Mouse (Mus musculus): ENCODE measurements at regions not wholly inside any gene's neighbourhood (a gene's known extent, or its start where the extent isn't known, plus 50 kb on each side); places are given as distances from the start of the nearest gene placed in this dataset.

- Histone ChIP-seq H3K4me1 (no peaks in the 10 kb centered on the region), H3K27me3 (no peaks in the 10 kb centered on the region), H3K27ac (no peak overlapping the region), H3K9me3 (no peaks in the 10 kb centered on the region), H3K4me2 (no peak overlapping the region), H3K4me3 (no peak overlapping the region), H3K36me3 (no peaks in the 10 kb centered on the region), H3K9ac (no peak overlapping the region)
- no peak for ATAC-seq (ENCODE audit: insufficient number of reproducible peaks, low FRiP score, low TSS enrichment, low read depth)
- WGBS = 83% methylated on average over 9 of the region's 9 CpGs
Observed at GRCm38 (mm10) chr9:118204456-118204855, 54.5 kb upstream of the Cmc1 start.

- no peak for ATAC-seq (ENCODE audit: insufficient number of reproducible peaks, low FRiP score, low TSS enrichment, low read depth)
- Histone ChIP-seq H3K27ac (no peak overlapping the region), H3K4me3 (no peak overlapping the region), H3K36me3 (no peaks in the 10 kb centered on the region), H3K4me2 (no peak overlapping the region), H3K27me3 (no peaks in the 10 kb centered on the region), H3K9ac (no peak overlapping the region), H3K4me1 (no peaks in the 10 kb centered on the region), H3K9me3 (no peaks in the 10 kb centered on the region)
- 89% methylated on average over 7 of the region's 7 CpGs for WGBS
Observed at GRCm38 (mm10) chr9:118206483-118206882, 56.5 kb upstream of the Cmc1 start.

GRCm38 (mm10) chr9:118219696-118220095, 69.7 kb upstream of the Cmc1 start:
- Histone ChIP-seq H3K27ac (no peak overlapping the region), H3K4me2 (no peak overlapping the region), H3K9me3 (no peaks in the 10 kb centered on the region), H3K4me3 (no peak overlapping the region), H3K9ac (no peak overlapping the region), H3K27me3 (no peaks in the 10 kb centered on the region), H3K4me1 (0 out of 2 replicates have a peak, but pooled peaks cover 3% of the 10 kb centered on the region), H3K36me3 (no peaks in the 10 kb centered on the region)
- ATAC-seq (ENCODE audit: insufficient number of reproducible peaks, low FRiP score, low TSS enrichment, low read depth) = no peak
- 89% methylated on average over 5 of the region's 5 CpGs for WGBS

GRCm38 (mm10) chr9:118221186-118221585, 71.2 kb upstream of the Cmc1 start:
- H3K36me3 ChIP-seq = no peaks in the 10 kb centered on the region

GRCm38 (mm10) chr9:118227401-118228061, 77.6 kb upstream of the Cmc1 start:
- H3K27me3 ChIP-seq = no peaks in the 10 kb centered on the region
- H3K36me3 ChIP-seq = no peaks in the 10 kb centered on the region
- H3K4me3 ChIP-seq = no peak overlapping the region
- H3K9ac ChIP-seq = no peak overlapping the region
- H3K4me1 ChIP-seq = no peaks in the 10 kb centered on the region
- no peaks in the 10 kb centered on the region for H3K9me3 ChIP-seq
- H3K27ac ChIP-seq = no peak overlapping the region
- no peak for ATAC-seq (ENCODE audit: insufficient number of reproducible peaks, low FRiP score, low TSS enrichment, low read depth)
- 58% methylated on average over 23 of the region's 23 CpGs for WGBS
- H3K4me2 ChIP-seq = no peak overlapping the region

More at GRCm38 (mm10) chr9:118221186-118221585, 71.2 kb upstream of the Cmc1 start:
- Histone ChIP-seq H3K4me2 (no peak overlapping the region), H3K4me3 (no peak overlapping the region), H3K27ac (no peak overlapping the region), H3K9ac (no peak overlapping the region), H3K9me3 (no peaks in the 10 kb centered on the region), H3K27me3 (no peaks in the 10 kb centered on the region), H3K4me1 (0 out of 2 replicates have a peak, but pooled peaks cover 3% of the 10 kb centered on the region)
- WGBS = 84% methylated on average over 14 of the region's 14 CpGs
- ATAC-seq (ENCODE audit: insufficient number of reproducible peaks, low FRiP score, low TSS enrichment, low read depth) = no peak

- WGBS = 61% methylated on average over 19 of the region's 19 CpGs
- no peak overlapping the region for H3K9ac ChIP-seq
- no peak for ATAC-seq (ENCODE audit: insufficient number of reproducible peaks, low FRiP score, low TSS enrichment, low read depth)
- H3K4me2 ChIP-seq = no peak overlapping the region
- no peak overlapping the region for H3K27ac ChIP-seq
- H3K9me3 ChIP-seq = no peaks in the 10 kb centered on the region
- H3K36me3 ChIP-seq = no peaks in the 10 kb centered on the region
- no peak overlapping the region for H3K4me3 ChIP-seq
- no peaks in the 10 kb centered on the region for H3K27me3 ChIP-seq
- no peaks in the 10 kb centered on the region for H3K4me1 ChIP-seq
Observed at GRCm38 (mm10) chr9:118228691-118229427, 78.9 kb upstream of the Cmc1 start.

- Histone ChIP-seq H3K4me3 (no peak overlapping the region), H3K36me3 (no peaks in the 10 kb centered on the region), H3K9me3 (no peaks in the 10 kb centered on the region), H3K9ac (no peak overlapping the region), H3K4me2 (no peak overlapping the region), H3K27me3 (no peaks in the 10 kb centered on the region), H3K27ac (no peak overlapping the region), H3K4me1 (peaks cover 4% of the 10 kb centered on the region; the same call in 1 of the 2 replicates)
- ATAC-seq (ENCODE audit: insufficient number of reproducible peaks, low FRiP score, low TSS enrichment, low read depth) = no peak
- WGBS = 43% methylated on average over 4 of the region's 4 CpGs
Observed at GRCm38 (mm10) chr9:118240711-118241110, 90.7 kb upstream of the Cmc1 start.

GRCm38 (mm10) chr9:118246820-118247628, 97.0 kb upstream of the Cmc1 start:
- no peak for ATAC-seq (ENCODE audit: insufficient number of reproducible peaks, low FRiP score, low TSS enrichment, low read depth)
- H3K36me3 ChIP-seq = no peaks in the 10 kb centered on the region
- no peak overlapping the region for H3K4me2 ChIP-seq
- no peaks in the 10 kb centered on the region for H3K9me3 ChIP-seq
- H3K9ac ChIP-seq = no peak overlapping the region
- H3K27me3 ChIP-seq = no peaks in the 10 kb centered on the region
- no peak overlapping the region for H3K27ac ChIP-seq
- H3K4me3 ChIP-seq = no peak overlapping the region
- peaks cover 4% of the 10 kb centered on the region; the same call in 1 of the 2 replicates for H3K4me1 ChIP-seq
- WGBS = 32% methylated on average over 15 of the region's 15 CpGs

GRCm38 (mm10) chr9:118253829-118254228, 103.9 kb upstream of the Cmc1 start:
- no peak overlapping the region for H3K4me3 ChIP-seq
- H3K27ac ChIP-seq = no peak overlapping the region
- no peak for ATAC-seq (ENCODE audit: insufficient number of reproducible peaks, low FRiP score, low TSS enrichment, low read depth)
- H3K27me3 ChIP-seq = no peaks in the 10 kb centered on the region
- no peak overlapping the region for H3K4me2 ChIP-seq
- no peaks in the 10 kb centered on the region for H3K4me1 ChIP-seq
- H3K36me3 ChIP-seq = no peaks in the 10 kb centered on the region
- no peak overlapping the region for H3K9ac ChIP-seq
- no peaks in the 10 kb centered on the region for H3K9me3 ChIP-seq

GRCm38 (mm10) chr9:118255200-118255733, 105.3 kb upstream of the Cmc1 start:
- 49% methylated on average over 9 of the region's 9 CpGs for WGBS
- ATAC-seq (ENCODE audit: insufficient number of reproducible peaks, low FRiP score, low TSS enrichment, low read depth) = no peak
- no peaks in the 10 kb centered on the region for H3K36me3 ChIP-seq

GRCm38 (mm10) chr9:118255751-118256266, 105.8 kb upstream of the Cmc1 start:
- 20% methylated on average over 11 of the region's 11 CpGs for WGBS

More at GRCm38 (mm10) chr9:118255200-118255733, 105.3 kb upstream of the Cmc1 start:
- no peaks in the 10 kb centered on the region for H3K9me3 ChIP-seq
- no peak overlapping the region for H3K4me2 ChIP-seq
- H3K4me1 ChIP-seq = no peaks in the 10 kb centered on the region
- no peak overlapping the region for H3K9ac ChIP-seq
- no peaks in the 10 kb centered on the region for H3K27me3 ChIP-seq
- no peak overlapping the region for H3K27ac ChIP-seq
- H3K4me3 ChIP-seq = no peak overlapping the region

More at GRCm38 (mm10) chr9:118255751-118256266, 105.8 kb upstream of the Cmc1 start:
- Histone ChIP-seq H3K9me3 (no peaks in the 10 kb centered on the region), H3K36me3 (no peaks in the 10 kb centered on the region), H3K4me3 (no peak overlapping the region), H3K27ac (no peak overlapping the region), H3K4me2 (no peak overlapping the region), H3K27me3 (no peaks in the 10 kb centered on the region), H3K4me1 (no peaks in the 10 kb centered on the region), H3K9ac (no peak overlapping the region)
- ATAC-seq (ENCODE audit: insufficient number of reproducible peaks, low FRiP score, low TSS enrichment, low read depth) = no peak

Data from limb, embryonic 15.5 days (tissue).